Mouse (Mus musculus) megakaryocyte progenitor cell, adult 5-6 weeks (primary cell): ENCODE data around the gene Nfkb1. TPM values are rescaled to one million over a fixed set of nuclear protein-coding genes. Genes with fewer than 3 reads are reported as not detected.

Source experiments
- ATAC-seq: replicated peaks from 2 replicates; pipeline ENCODE4 v1.8.0; 2016; ENCODE audit warnings: mild to moderate bottlenecking, moderate TSS enrichment, inconsistent platforms; ENCODE audit not compliant: poor library complexity
- total RNA-seq, 2 experiments: library from RNA; stranded (forward) in 1 of 2; stranded (reverse) in 1 of 2; fragments of 157-497, 149-512 nt in 1 of 2; fragments of 200-1000 nt in 1 of 2; gene quantifications; 2 replicates each; pipeline versions ENCODE4 v1.2.3 to v1.2.4; 2015 to 2017

The Nfkb1 gene
- total RNA-seq, 2 experiments from 2014 or later: 58.7 to 110 TPM

- no peak for ATAC-seq
These were observed 134.3 kb downstream of the Nfkb1 start for GRCm38 (mm10) chr3:135556851-135557662.

- ATAC-seq: peak; percentile 44; the same call in 1 of the 2 replicates
These were observed 135.2 kb downstream of the Nfkb1 start for GRCm38 (mm10) chr3:135556052-135556587.

DNA sequence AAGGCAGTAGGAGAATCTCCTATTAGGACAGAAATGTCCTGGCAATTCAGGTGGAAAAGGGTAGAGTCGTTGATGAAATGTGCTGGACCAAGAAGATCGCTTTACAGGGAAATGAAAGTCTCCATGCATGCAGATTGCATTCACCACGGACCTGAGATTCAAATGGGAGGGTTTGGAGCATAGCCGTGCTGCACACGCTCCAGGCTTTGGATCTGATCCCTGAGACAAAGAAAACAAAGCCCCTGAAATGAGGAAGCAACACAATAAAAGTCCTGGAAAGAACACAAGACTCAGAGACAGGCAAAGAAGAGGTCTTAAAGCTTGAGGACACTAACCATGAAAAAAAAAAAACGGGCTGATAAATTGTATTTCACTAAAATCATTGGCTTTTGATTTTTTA lies 136.2 kb downstream of the Nfkb1 start:
- no peak for ATAC-seq

- ATAC-seq: no peak
These were observed 138.5 kb downstream of the Nfkb1 start for GRCm38 (mm10) chr3:135552874-135553273.

DNA sequence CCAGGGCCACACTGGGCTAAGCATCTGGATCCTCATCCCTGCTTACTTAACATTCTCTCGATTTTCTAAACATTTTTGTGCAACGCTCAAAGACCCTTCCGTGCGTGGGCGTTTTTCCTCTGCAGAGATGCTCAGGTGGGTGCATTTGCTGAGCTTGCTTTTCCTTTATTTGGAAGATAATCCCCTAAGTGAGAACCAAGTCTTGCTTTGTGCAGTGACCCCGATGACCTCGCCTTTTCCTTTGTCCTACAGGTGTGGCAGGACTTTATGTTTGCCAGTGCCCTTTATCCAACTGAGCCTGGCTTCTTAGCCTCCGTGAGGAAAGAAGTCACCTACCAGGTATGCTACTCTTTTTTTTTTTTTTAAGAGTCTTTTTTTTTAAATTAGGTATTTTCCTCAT lies 144.0 kb downstream of the Nfkb1 start:
- no peak for ATAC-seq

- ATAC-seq: no peak
These were observed 145.0 kb downstream of the Nfkb1 start for GRCm38 (mm10) chr3:135546212-135546923.

Other genes with a start within 250 kb of the Nfkb1 start
- gene Manba, start 205.9 kb downstream of the Nfkb1 start, total RNA-seq (2015): 29.1 and 30.4 TPM in 2 replicates
- 30.4 and 33.8 TPM in 2 replicates for gene Manba, start 205.9 kb downstream of the Nfkb1 start, total RNA-seq (2017)
- gene Slc39a8, start 133.7 kb upstream of the Nfkb1 start, total RNA-seq (2015): 16.8 and 20.6 TPM in 2 replicates
- 13.5 and 14.4 TPM in 2 replicates for gene Slc39a8, start 133.7 kb upstream of the Nfkb1 start, total RNA-seq (2017)